Mouse (Mus musculus) erythroblast, embryonic 14.5 days (primary cell): ENCODE data around the gene Ccdc148.

ENCODE experiments used
- GATA1 ChIP-seq: IDR thresholded peaks from 2 replicates; pipeline ENCODE4 v1.6.1; 2012; ENCODE audit warnings: low read length, inconsistent platforms, mixed read lengths
- TAL1 ChIP-seq: IDR thresholded peaks from 3 replicates; pipeline ENCODE4 v1.6.1; 2012; ENCODE audit warnings: low read length, inconsistent platforms, mixed read lengths

DNA sequence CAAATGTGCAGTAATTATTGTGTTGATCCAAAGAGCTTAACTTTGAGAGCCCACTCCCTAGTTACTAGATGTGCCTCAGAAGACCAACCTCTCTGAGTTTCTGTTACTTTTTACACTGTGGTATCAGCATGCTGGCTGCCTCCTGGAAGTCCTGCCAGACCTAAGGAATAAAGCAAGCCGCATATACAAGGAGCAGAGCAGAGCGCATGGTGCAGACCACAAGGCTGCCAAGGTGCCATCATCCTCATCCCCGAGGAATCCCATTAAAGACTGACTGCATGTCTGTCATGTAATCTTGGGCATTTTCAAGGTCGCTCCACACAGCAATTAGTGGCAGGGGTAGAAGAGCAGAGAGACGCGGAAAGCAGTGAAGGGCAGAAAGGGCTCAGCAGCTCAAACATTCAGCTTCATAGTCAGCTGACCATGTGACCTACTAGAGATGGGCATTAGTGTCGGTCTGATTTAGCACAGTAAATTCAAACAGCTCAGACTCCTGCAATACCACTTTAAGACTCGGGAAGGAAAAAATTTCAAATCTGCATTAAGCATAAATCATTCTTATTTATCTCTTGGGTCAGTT lies 110.1 kb downstream of the Ccdc148 start:
- TF ChIP-seq TAL1: no peak
- no peak for TF ChIP-seq GATA1
